Mouse (Mus musculus) G1E (cell line): ENCODE measurements at regions not wholly inside any gene's neighbourhood (a gene's known extent, or its start where the extent isn't known, plus 50 kb on each side); places are given as distances from the start of the nearest gene placed in this dataset.

ENCODE experiments used
- CTCF ChIP-seq: IDR thresholded peaks from 2 replicates; pipeline ENCODE4 v1.5.1; 2012; ENCODE audit warnings: low read depth, low read length, inconsistent platforms, mixed read lengths
- GATA1 ChIP-seq: IDR thresholded peaks from 2 replicates; pipeline ENCODE4 v1.6.1; 2012; ENCODE audit warnings: borderline replicate concordance, low read length, inconsistent platforms, mixed read lengths
- POLR2AphosphoS5 ChIP-seq: IDR thresholded peaks from 2 replicates; pipeline ENCODE4 v1.6.1; 2012; ENCODE audit warnings: low read depth, low read length, inconsistent platforms; ENCODE audit not compliant: insufficient replicate concordance

- TF ChIP-seq GATA1 (no peak), CTCF (no peak), POLR2AphosphoS5 (no peak)
These were observed 226.9 kb downstream of the Cd47 start for GRCm38 (mm10) chr16:50027189-50027588.
